Mouse (Mus musculus): Measurements from ENCODE around the gene Prr5l.
"Not testable (repeated sequence)": the region's sequence is repeated elsewhere in the genome, so short reads cannot be mapped to it uniquely, and the experiment has no call there.

Prr5l gene

DNA sequence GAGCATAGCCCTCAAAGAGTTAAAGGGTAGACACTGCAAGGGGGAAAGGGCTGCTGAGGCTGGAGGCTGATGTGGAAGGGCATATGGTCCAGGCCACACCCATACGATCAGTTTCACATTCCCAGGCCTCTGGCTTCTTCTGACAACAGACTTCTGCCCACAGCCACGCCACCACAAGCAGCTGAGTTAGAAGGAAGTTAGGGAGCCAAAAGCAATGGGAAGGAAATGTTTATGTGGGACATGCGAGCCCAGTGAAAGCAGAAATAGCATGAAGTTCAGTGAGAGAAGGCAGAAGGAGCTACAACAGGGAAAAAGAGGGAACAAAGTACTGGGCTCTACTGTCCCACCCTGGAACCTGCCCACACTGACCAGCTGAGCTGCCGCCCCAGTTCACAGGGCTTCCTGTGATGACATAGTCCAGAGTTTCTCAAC, 119.9 kb downstream of the Prr5l start:
- peak; percentile 38 for ATAC-seq (ENCODE audit: low TSS enrichment)

DNA sequence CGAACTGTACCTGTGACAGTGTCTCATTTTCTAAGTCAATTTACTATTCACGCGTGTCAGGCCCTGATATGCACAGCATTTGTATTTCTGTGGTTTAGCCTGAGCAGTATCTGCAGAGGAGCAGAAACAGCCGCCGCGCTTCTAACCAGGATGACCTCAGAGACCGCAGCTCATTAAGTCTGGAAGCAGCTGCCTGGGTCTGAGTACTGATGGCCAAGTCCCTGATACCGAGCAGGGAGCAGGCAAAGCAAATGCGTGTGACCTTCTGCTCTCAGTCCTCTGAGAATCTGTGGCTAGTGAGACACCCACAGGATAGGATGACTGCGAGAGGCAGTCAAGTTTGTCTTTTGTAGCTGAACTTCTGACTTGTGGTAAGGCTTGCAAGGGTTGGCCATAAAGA, 120.4 kb downstream of the Prr5l start:
- ATAC-seq (ENCODE audit: low TSS enrichment) = no peak

DNA sequence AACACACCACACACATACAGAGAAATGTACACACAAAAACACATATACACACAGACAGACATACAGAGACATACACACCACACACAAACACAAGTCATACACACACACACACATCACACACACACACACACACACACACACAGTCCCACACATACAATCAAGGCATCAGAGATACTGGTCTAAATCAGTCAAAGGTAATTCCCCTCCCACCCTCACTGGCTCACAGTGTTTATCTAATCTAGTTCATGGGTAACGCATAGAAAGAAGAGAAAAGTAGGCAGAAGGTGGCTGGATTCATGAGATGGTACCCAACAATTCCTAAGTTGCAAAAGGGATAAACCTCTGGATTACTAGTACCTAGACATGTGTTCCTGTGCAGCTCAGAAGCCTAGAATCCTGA, 120.9 kb downstream of the Prr5l start:
- ATAC-seq (ENCODE audit: low TSS enrichment) = no peak

DNA sequence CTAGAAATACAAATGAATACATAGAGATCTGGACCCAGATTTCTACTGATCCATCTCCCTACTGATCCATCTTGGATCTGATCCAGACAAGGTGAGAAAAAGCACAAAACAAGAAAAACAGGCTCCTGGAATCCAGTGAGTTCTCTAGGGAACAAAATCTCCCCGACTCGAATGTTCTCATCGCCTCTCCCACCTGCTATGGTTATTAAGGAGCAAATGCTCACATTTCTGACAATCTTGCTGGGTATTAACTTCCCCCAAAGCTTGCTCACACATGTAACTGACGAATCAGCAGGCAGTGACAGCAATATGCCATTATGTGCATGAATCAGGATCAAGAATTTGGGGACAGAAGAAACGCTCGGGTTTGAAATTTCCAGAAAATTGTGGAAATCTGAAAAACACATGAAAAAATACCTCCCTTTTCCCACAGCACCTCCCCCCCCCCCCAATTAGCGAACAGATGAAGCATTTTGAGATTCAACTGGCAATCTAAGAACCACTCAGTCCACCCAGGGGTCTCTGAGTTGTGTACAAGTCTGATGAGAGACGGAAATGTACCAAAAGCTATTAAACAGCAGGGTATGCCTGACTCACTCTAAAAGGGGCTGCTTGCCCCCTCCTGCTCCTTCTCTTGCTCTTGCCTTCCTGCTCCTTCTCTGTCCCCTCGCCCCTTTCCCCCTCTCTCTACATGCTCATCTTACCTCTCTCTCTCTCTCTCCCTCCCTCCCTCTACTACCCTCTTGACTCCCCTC, 123.1 kb downstream of the Prr5l start:
- ATAC-seq (ENCODE audit: low TSS enrichment) = no peak

DNA sequence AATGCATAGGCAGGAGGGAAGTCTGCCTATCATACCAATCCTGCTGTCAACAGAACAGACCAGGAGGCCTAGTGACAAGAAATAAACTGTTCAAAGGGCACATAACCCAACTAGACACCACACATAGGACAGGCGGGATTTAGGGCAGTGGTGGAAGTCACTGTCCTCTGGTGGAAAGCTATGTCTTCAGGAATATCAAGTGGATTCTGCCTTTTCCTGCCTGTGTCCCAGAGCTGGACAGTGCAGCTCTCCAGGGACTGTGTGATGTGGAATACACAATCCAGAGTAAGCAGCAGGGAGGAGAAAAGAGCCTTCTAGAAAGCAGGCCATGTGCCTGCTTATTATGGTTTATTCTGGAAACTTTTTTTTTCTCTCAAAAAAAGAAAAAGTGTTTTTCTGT, 125.0 kb downstream of the Prr5l start:
- no peak for ATAC-seq (ENCODE audit: low TSS enrichment)

DNA sequence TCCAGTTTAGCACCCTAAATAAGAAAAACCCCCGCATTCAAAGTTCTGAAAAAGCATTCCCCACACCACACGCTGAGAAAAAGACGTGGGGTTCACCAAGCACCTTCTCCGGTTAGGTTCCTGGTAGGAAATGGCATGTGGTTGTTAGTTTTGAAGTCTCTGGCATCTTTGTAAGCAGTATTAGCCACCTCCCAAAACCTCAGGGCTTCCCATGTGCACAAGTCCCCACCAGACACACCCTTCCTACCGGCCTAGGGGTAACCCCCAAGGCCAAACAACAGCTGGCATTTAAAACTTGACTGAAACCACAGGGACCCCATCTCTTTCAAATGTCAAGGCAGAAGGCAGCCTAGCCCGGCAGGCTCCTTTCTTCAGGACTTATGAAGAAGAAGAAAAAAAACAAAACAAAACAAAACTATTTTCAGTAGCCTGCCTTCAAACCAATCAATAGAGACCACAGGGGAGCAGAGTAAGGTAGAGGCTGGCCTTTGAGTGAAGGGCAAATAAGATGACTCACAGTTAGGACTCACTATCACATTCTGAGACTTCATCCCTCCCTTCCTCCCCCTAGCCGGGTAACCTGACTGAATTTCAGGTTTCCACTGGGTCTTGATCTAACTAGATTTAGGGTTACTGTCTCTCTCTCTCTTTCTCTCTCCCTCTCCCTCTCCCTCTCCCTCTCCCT, 126.6 kb downstream of the Prr5l start:
- no peak for ATAC-seq (ENCODE audit: low TSS enrichment)

DNA sequence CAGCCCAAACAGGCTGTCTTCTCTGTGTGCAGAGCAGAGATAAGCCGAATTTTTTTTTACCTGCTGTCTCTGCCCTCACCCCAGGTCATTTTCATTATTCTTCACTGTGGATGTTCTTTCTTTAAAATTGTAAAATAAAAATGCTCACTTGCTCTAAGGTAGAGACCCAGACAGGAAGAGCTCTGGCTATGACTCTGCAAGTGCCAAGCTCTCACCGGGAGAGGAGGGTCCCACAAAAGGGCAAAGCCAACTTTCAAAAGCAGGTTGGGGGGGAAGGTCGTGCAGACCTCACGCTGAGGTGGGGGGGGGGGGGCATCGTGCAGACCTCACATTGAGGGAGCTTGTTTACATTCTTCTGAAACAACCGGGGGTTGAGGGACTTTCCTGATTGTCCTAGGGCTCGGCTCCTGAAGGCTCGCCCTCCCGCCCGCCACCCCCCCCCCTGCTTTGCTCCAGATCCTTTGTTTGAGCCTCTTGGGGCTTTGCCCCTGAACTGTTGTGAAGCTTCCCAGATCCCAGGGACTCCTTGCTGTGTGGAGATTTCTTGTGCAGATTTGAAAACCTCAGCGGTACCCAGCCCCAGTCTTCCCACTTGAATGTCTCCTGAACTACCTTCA, 127.8 kb downstream of the Prr5l start:
- no peak for ATAC-seq (ENCODE audit: low TSS enrichment)

DNA sequence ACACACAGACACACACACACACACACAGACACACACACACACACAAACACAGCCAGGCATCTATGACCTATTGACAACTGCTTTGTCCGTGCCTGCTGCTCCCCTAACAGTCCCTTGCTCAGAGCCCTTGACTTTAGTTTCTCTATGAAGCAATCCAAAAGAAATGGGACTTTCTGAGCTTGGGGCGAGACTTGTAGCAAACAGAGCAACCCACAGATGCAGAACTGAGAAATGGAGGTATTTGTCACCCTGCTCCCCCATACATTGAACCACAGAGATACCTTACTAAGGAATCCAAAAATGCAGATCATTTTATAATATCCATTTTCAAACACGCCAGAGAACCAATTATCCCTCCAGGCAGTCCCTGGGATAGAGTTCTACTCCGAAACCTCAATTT, 128.4 kb downstream of the Prr5l start:
- ATAC-seq (ENCODE audit: low TSS enrichment) = no peak

DNA sequence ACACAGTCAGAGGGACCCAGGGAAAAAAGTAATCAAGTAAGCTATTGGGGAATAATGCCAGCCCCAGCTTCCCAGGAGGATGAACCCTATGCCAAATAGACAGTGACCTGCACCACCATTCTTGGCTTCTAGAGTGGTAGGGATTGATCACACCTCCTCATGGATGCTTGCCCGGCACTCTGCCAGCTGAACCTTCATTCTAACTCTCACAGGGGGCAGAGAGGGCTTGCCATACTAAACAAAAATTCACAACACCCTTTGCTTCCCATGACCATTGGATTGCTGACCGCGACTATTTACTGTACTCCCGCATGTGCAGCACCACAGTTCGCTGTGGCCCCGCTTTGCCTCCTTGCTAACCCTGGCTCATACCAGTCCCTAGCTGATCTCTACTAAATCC, 129.8 kb downstream of the Prr5l start:
- ATAC-seq (ENCODE audit: low TSS enrichment) = no peak

DNA sequence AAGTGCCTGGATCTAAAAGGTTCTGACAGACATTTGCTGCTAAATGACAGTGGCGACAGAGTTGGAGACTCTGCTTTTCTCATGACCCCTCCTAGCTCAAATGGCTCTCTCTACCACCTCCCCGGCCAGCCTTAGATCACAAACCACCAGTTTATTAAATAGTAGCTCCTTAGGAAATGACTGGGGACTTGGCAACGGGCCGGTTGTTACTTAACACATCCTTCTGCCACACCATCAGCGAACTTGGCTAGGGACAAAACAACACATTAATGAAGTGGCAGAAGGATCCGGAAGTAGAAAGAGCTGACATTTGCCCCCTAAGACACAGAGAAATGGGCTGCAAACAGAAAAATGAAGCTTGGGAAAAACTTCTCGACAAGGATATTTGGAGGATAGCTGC, 130.4 kb downstream of the Prr5l start:
- no peak for ATAC-seq (ENCODE audit: low TSS enrichment)

DNA sequence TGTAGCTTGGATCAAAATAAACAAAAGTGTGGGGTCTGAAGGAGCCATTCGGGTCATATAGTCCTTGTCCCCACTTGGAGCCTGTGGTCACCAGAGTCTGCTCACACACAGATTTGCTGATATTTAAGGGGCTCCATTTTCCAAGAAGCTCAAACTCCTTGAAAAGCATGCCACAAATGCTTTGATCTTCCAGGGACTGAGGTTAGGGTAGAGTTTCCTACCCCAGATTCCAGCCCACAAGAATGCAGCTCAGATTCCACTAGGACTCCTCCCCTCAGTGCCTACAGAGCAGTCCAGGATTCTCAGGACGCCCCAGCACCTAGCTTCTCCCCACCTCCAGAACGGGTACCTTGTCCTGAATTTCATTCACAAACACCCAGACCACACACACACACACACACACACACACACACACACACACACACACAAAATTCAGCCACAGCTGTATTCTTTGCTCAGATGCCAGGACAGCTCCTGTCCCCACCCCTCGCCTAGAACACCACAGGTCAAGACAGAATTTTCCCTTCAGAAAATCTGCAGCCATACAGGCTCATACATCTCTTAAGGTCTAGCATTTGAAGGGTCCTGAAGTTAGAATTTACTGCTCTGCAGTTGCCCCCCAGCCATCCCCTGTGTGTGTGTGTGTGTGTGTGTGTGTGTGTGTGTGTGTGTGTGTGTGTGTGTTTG, 131.4 kb downstream of the Prr5l start:
- ATAC-seq (ENCODE audit: low TSS enrichment) = no peak

DNA sequence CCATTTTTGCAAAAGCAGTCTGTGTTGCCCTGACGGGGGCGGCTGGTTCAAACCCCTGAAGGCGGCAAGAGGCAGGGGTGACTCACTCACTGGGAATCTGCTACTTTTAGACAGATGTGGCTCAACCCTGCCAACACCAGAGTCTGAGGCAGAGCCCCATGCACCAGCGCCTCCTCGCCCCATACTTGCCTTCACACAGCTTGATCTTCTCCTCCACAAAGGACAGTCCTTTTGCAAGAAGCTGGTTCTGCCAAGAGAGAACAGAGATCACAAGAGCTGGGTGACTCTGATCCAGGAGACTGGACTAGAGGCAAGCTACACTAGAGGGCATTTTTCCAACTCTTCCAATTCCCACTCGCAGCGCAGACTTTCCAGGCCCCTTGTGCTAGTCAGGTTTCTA, 136.3 kb downstream of the Prr5l start:
- ATAC-seq (ENCODE audit: low TSS enrichment) = no peak

DNA sequence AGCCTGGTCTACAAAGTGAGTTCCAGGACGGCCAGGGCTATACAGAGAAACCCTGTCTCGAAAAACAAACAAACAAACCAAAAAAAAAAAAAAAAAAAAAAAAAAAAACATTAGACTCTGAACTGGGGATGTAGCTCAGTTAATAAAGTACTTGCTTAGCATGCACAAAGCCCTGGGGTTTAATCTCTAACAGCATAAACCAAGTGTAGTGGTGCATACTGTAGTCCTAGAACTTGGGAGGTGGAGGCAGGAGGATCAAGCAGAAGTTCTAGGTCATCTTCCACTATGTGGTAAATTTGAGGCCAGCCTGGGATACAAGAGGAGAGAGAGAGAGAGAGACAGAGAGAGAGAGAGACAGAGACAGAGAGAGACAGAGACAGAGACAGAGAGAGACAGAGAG, 137.2 kb downstream of the Prr5l start:
- not testable (repeated sequence) for ATAC-seq (ENCODE audit: low TSS enrichment)

DNA sequence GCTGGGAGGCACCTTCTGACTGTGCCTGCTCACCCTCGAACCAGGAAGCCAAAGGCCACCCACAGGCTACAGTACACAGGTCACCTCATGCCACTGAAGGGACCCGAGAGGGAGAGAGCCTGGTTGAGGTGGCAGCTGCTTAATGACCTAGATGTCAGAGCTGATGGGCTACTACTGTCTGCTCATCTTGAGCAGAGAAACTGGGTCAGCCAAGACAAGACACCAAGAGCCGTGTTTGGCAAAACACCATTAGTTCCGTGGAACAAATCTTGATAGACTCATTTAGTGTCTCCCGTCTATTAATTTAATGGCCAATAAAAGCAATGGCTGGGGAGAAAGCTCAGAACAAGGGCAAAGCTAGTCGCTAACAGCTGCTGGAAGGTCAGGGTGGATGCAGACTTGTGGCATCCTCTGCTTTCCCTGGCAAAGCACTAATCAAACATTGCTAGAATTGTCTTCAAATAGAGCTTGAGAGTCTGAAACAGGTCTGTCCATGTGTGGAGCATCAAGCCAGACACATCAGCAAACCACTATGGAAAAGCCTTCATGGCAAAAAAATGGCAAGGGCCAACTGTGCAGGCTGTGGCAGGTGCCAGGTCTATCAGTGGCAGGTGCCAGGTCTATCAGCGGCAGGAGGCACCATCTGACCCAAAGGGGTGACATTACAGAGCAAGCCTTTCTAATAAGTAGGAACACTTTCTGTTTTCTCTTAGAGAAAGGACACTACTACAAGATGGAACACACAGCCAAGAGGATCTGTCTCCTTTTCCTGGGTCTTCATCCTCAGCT, 140.6 kb downstream of the Prr5l start:
- no peak for ATAC-seq (ENCODE audit: low TSS enrichment)

DNA sequence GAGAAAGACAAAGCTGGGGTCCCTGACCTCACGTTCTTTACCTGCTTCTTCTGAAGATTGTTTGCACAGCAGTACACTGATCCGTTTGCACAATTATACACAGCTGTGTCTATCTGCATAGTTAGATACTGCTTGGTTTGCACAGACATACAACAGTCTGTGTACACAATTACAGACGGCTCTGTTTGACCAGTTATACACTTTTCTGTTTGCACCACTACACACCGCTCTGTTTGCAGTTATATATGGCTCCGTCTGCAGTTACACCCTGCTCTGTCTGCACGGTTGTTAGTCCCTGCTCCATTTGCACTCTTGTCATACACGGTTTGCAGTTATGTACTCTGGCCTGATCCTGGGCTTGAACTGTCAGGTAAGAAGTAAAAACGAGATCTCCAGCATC, 141.2 kb downstream of the Prr5l start:
- ATAC-seq (ENCODE audit: low TSS enrichment) = no peak

DNA sequence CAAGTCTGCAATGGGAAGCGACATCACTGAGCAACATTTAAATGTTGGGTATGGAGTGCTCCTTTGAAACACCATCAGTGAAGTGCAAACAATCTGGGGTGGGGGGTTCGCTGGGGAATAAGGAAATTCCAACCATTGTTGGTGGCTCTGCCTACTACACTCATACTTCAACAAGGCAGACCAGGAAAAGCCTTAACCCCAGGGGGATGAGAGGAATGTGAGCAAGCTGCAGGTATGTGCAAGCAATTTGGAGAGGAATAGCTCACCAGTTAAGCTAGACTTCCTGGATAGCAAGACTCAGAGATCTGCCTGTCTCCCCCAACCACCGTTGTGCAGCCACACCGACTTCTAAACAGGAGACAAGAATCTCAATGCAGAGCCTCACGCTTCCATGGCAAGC, 142.9 kb downstream of the Prr5l start:
- no peak for ATAC-seq (ENCODE audit: low TSS enrichment)

DNA sequence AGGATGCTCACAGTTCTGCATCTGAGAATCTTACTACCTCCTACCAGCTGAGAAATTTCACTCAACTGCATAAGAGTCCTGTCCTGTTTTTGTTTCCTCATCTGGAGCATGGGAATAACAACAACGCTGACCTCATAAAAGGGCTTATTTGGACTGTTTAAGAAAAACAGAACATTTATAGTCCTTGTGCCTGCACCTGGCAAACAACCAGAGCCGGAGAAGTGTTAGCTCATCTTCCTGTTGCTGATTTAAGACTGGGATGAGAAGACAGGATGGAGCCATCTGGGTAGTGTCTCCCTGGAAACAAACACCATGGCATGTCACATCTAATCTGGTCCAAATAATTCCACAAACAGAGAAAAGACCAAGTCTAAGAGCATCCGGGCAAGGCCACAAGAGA, 149.3 kb downstream of the Prr5l start:
- ATAC-seq (ENCODE audit: low TSS enrichment) = peak; percentile 66

DNA sequence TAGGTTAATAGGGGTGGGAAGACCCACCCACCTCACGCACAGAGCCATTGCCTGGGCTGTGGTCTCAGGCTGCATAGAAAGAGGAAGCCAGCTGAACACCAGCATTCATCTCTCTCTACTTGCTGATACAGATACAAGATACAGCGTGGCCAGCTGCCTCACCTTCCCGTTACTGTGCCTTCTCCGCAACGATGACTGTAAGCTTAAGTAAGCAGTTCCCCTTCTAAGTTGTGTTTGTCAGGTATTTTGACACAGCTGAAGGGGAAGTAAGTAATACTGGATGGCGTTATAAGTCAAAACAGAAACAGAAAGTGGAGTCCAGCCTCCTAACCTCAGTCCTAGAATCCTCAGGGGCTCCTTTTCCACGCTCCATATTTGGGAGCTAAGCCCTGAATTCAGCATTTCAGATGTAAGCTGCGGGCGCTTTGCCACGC, 150.0 kb downstream of the Prr5l start:
- no peak for ATAC-seq (ENCODE audit: low TSS enrichment)

DNA sequence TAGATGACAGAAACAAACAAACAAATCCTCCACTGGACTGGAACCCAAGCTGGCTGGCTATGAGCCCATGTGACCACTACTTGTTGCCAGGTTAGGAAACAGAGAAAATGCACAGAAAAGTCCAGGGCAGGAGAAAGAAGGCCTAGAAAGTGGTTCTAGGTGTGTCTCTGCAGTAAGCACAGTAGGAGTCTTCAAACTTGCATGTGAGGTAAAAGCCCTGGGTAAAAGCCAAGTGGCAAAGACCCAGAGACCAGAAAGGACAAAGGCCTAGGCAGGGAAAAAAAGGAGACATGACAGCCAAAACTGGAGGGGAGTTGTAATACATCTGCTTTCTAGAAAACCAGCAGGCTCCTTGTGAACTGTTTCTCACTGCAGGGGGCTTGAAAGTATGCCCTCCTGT, 151.9 kb downstream of the Prr5l start:
- no peak for ATAC-seq (ENCODE audit: low TSS enrichment)

DNA sequence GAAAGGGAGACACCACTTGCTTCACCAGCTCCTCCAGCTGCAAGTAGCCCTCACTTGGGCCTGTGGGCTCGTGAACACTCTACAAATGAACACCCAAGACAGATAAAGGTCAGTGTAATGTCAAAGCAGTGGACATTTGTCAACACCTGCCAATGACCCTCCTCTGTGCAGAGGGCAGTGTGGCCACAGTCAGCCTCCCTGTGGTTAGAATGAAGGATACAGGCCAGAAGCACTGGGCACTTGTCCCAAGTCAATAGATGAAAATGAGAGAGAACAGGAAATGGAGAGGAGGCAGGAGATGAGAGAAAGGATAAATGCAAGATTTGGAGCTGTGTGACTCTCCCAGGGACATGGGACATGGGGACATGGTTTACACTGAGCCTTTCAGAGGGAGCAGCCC, 153.4 kb downstream of the Prr5l start:
- no peak for ATAC-seq (ENCODE audit: low TSS enrichment)

DNA sequence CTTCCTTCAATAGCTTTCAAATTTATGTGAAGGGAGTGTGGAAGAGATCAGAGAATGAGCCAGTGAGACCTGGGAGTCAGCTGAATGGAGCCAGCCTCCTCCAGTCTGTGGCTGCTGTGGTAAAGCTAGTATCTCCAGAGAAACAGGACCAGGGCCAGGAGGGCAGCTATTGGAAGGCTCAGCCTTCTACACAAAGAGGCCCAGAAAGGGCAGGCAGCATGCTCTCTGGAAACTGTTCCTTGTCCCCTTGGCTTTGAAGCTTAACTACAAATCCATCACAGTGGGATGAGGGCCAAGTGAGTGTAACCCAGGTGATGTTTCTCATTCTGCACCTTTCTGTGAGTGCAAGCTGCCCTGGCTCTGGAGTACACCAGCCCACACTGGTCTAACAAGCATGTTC, 155.0 kb downstream of the Prr5l start:
- ATAC-seq (ENCODE audit: low TSS enrichment) = no peak

All from frontal cortex, adult (tissue).